Mouse (Mus musculus) neutrophil, adult 5-6 weeks (primary cell): Measurements from ENCODE around the gene Shisal1. TPM values are rescaled to one million over a fixed set of nuclear protein-coding genes. Genes with fewer than 3 reads are reported as not detected.

Experiments
- ATAC-seq: fragments of 151-379, 151-347 bp; 2 replicates; pipeline ENCODE4 v1.8.0; 2017; ENCODE audit warnings: mild to moderate bottlenecking, moderate TSS enrichment; ENCODE audit not compliant: insufficient number of reproducible peaks, poor library complexity, low FRiP score, severe bottlenecking; ENCODE audit errors: extremely low read depth
- total RNA-seq: library from RNA; stranded (forward); fragments of 200-1000 nt; gene quantifications from 2 replicates; pipeline ENCODE4 v1.2.3, GENCODE M21; 2017

The Shisal1 gene
- total RNA-seq, 1 experiment from 2014 or later, result not detected

DNA sequence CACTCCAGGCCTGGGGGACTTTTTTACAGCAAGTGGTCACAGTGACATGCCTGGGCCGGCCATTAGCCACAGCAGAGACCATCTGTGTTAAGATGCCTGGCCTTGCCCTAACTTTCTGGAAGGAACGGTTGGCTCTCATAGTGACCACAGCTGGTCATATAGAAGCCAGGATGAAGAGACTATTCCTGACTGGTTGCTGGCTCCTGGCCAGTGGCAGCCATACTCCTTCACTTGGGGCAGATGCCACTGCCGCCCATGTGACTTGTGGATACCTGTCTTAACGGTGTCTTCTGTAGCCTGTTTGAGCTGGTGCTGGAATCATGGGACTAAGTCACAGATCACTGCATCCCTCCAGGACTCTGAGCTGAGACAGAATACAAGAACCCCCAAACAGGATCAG lies 54.8 kb downstream of the Shisal1 start:
- no peak for ATAC-seq

DNA sequence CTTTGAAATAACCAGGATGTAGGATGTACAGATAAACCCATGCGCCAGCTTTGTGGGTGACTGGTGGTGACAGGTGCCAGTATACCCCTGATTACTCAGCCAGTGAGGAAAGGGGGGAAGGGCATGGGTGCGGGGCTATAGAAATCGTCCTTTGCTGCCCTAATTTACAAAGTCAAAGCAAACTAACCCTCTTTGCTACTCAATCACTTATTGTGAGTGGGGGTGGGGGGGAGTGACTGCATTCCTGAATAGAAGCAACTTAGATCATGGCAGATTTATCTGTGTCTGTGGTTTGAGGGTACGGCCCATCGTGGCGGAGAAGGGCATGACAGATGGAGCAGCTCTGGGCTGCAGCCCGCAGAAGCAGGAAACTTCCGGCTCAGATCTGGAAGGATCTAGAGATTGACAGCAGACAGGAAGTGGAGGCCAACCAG lies 58.2 kb downstream of the Shisal1 start:
- no peak for ATAC-seq

DNA sequence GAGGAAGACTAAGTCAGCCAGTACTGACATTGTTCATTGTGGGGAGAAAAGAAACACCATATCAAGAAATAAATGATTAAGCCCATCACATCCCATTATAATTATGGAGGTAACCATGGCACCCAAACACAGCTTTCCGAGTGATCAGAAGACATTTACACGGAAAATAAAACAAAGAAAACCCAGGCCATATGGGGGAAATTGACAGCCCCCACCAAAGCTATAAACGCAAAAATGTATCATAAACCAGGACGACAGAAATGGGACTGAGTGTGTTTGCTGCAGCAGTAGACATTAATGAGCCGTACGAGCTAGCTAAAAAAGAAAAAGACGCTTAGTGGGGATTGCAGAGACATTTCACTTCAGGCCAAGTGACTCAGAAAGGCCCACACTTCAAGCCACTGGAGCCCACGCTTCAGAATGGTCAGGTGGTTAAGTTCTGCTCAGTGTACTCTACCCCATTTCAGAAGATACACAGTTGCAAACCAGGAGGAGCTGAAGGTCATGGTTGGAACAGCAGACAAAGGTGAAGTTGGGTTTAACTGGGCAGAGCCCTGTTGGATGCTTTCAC lies 60.8 kb downstream of the Shisal1 start:
- no peak for ATAC-seq

DNA sequence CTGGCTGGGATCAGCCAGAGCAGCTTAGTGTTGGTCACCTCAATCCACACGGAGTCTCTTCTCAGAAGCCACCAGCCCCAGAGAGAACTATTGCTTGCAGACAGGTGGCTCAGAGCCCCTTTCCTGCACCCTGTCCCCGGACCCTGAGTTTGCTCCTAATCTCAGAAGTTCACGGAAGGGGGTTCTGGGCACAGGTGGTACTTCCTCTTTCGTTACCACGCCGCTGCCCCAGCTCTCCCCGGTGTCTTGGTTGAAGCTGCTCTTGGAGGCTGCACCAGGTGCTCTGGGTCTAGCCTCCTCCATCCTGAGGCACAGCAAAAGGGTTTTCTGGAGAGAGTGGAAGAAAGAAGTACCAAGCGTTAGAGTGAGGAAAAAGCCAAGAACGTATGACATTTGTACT lies 62.8 kb downstream of the Shisal1 start:
- ATAC-seq, result no peak

DNA sequence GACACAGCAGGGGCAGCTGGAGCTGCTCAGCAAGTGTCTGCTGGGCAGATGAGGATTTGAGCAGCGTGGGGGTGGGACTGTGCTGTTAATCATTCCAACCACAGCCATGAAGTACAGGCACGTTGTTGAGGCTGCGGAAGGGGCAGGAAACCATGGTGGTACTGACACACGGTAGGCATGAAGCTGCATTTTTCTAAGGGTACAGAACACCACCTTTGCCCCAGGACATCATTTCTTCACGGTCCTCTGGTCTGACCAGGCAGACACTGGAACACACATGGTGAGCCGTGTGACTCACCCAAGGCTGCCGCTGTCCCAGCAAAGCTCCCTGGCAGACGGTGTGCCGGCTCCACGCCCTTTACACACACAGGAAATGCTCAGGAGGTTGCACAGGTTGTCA lies 66.7 kb downstream of the Shisal1 start:
- ATAC-seq, result no peak

DNA sequence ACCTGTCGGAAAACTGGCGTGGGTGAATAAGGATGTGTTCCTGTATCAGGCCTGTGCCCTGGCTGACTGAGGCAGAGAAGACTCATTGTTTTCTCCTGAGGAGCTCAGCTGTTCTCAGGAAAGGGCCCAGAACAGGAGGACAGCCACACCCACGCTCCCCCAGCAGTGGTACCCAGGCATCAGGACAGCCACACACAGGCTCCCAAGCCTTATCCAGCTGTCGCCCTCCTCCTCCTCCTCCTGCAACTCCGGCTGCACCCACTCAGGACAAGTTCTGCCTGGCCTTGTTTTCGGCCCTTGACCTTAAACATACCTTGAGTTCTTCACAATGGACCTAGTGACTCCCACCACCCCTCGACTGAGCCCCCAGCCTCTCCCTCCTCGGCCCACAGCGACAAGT lies 68.2 kb downstream of the Shisal1 start:
- ATAC-seq, result no peak

DNA sequence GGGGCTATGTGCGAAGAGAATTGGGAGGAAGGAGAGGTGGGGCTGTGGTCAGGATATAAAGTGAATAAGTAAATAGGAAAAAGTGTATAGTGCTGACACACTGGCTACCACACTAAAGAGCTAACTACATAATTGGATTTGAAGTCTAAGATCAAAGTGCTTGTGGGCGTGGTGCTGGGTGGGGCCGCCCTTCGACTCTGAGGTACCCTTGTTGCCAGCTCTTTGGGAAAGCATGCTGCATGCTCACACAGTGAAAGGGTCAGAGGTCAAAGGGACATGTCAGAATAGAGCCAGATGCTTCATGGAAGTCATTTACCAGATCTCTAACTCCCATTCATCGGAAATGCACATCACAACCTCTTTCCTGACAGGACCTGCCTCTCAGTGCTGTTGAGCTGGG lies 74.1 kb downstream of the Shisal1 start:
- ATAC-seq, result no peak

DNA sequence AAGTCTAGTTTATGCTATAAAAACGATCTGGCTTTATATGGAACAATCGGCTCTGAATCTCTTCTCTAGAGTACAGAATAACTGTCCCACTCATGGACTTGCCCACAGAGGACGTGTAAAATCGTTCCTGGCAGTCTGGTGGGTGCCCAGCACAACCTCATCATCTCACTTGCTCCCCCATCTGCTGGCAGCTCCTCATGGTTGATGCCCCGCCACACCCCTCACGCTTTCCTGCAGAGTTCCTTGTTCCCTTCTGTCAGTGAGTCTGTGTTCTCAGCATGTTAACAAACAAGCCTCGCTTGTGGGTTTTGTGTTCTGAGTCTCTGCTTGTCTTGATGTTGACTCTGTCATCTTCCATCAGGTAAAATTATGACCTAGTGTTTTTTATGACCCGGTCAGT lies 79.5 kb downstream of the Shisal1 start:
- ATAC-seq, result no peak

DNA sequence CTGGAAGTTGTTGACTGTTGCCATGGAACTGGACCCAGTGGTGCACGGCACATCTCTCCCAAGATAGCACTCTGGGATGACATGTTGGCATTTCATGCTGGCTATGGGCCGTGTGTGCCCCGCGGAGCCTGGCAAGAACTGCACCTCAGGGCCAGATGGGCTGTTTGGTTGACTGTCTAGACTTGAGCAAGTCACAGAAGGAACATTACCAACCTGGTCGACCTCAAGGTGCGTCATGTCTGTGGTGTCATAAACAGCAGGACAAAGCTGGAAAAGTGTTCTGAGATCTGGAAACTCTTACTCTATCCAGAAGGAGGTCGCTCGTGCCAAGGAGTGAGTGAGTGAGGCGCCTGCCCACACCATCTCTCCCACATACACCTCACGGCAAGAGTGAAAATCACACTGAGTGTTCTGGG lies 80.3 kb downstream of the Shisal1 start:
- no peak for ATAC-seq

DNA sequence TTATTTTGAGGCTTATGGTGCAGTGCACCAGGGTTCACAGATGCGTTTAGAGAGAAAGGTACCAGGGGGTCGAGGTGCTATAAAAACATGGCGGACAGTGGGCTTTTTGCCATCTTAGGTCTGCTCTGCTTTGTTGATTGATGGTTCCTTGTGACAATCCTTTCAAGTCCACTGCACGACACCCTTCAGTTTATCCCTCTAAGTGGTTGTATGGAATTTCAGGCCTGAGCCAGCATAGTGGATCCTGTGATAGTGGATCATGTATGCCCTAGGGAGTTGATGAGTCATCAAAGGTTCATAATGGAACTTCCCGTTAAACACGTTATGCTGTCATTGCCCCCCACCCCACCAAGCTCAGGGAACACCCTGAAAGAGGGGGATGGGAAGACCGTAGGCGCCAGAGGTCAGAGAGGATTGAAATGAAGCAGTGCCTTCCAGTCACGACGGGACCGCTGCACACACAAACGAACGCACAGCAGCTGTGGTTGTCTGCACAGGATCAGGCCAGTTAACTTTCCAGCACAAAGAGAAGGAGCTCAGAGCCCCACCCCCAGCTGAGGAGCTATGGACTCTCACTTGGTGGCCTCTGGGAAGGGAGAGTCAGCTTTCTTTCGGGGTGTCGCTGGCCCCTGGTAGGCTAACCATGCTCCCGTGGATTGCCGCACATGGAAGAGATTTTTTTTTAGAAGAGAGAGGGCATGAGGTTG lies 81.1 kb downstream of the Shisal1 start:
- no peak for ATAC-seq

DNA sequence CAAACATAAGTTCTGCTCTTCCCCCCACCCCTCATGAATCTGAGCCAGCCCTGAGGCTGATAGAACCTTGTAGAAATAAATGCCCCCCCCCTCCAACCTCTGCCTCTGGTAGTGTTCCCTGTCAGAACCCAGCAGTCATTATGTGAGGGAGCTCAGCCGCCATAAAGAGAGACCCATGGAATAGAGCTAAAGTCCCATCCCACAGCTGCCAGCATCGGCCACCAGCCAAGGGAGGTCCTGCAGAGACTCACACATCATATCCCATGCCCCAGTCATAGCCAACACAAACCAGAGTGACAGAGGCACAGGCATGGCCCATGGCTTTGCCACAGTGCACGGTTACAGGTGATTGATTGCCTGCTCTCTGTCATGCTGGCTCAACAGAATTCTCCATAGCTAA lies 82.2 kb downstream of the Shisal1 start:
- no peak for ATAC-seq

DNA sequence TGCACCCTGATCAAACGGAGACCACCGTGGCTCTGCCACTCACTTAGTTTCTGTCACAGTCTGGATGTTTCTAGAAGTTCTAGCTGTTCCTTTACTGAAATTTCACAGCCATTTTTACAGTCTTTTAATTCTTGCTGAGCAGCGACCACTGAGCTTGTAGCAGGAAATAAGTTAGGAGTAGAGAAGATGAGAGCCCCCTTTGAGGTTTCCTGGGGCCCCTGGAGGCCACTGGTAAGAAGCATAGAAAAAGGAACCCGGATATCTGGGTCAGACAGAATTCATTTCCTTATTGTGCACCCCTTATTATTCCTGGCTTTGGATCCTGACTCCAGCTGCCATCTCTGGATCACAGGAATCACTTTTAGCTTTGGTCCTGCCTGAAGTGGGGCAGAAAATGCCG lies 91.8 kb downstream of the Shisal1 start:
- ATAC-seq, result no peak

DNA sequence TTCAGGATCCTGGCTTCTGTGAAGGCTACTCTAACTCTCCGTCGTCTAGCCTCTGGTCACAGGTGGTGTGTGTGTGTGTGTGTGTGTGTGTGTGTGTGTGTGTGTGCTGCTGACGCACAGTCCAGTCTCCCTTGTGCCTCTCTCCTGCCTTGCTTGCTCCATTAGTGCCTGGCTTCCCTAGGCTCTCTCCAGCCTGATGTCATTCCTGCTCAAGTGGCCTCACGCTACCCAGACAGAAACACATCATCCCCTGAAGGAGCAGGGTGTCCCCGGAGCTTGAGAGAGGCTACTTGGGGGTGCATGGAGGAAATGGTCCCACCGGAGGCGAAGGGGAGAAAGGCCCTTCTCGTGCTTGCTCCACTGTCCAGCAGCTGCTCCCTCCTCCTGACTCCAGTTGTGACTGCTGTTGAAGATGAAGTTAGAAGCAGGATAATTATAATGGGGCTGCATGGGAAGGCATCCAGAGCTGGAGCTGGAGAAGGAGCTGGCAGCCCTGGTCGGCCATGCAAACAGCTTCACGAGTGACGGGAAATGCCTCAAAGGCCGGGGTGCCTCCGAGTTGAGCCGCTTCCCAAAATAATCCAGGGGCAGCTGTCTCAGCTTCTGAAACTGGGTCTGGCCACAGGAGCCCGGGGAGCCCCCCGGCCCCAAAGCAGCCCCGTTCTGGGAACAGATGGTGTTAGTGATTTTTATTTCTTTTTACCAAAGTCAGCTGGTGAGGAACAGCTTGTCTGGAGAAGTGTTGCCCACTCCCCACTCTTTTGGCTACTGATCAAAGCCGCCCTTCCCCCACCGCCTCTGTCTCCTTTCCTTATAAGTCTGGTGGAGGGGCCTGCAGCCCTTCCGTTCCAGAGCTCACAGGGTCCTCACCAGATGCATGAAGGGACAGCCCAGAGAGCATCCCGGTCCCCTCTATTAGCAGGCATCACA lies 94.7 kb downstream of the Shisal1 start:
- ATAC-seq, result no peak

DNA sequence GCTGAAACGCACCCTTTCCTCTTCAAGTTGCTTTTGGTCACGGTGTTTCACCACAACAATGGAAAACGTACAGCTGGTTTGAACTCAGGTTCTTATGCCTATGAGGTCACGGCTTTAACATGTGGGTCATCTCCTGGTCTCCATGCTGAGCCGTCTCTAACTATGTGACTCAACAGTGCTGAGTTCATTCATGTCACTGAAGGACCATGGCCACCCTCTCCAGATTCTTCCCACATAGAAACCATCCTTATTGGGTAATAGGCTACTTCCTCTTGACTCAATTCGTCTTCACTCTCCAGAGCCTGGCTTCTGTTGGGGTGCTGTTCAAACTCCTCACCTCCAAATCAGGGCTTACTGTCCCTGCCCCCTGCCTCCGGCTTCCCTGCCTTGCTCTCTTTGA lies 95.6 kb downstream of the Shisal1 start:
- ATAC-seq, result peak; percentile 48

DNA sequence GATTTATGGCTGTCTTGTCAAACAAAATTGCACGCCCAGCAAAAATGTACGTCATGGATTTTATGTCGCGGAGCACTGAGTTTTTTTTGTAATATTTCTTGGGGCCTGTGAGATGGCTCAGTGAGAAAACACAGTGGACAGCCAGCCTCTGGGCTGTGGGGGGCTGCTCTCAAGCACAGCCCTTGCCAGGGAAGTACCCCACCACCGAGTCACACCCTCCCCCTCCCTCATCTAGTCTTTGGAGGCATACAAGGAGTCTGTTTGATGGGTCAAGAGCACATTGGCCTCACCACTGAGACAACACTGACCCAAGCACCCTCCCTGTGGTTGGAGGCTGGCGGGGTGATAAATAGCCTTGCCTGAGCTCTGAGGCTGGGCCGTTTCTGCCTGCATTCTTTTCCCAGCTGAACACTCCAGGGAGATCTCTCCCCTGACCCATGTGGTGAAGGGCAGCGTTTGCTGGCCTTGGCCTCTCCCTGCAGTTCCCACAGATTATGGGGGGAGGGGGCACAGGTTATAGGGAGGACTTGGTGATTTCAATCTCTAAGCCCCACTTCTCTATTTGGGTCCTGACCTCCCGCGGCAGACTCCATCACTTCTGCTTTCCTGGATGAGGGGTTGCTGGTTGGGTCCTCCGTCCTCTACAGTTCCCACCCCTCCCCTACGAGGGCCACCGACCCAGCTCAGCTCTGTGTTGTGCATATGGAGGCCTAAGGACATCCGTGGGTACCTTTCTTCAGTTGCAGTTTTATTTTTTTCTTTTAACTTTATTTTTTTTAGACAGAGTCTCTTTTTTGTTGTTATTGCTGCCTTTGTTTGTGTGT lies 96.8 kb downstream of the Shisal1 start:
- ATAC-seq, result peak; percentile 27; the same call in 1 of the 2 replicates

DNA sequence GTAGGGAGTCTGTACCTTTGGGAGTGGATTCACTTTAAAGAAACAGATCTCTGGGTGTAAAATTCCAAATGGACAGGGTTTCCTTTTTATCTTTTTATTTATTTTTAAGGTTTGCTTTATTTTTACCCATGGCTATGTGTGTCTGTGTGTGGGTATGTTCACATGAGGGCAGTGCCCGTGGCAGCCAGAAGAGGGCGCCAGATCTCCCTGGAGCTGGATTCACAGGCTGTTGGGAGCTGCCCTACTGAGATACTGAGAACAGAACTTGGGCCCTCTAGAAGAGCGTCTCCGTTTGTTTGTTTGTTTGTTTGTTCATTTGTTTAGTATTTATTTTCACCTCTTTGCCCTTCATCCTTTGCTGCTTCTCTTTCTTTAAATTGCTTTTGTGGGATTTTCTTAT lies 98.1 kb downstream of the Shisal1 start:
- no peak for ATAC-seq

DNA sequence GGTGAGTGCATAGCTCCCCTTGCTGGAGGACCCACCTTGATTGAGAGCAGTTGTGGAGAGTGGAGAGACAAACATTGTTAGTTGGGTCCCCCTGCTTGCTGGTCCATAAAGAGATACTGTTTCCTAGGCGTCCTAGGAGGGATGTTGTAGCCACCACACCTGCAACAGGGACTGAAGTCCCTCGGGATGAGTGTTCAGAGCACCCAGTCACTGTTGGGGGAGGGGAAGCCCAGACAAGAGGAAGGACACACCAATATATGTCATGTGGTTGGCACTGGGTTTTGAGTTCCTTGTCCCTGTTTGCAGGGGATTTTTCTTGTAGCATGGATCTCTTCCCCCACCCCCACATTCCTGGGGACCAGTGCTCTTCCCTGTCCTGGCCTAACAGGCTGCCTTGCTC lies 106.0 kb downstream of the Shisal1 start:
- no peak for ATAC-seq

DNA sequence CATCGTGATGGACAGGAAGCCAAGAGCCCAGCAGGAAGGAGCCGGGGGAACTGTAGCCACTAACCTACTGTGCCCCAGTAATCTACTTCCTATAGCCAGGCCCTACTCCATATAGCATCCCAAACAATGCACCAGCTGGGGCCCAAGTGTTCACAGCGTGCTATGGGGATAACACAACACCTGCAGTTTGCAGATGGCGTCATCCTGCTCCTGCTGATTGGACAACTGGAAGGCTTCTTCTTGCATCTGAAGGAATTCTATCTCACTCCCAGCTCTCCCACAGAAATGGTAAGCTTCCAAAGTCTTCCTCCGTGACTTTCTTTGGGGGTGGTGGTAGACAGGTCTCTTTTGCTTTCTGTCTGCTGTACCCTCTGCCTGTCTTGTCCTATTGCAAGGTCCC lies 109.3 kb downstream of the Shisal1 start:
- no peak for ATAC-seq

DNA sequence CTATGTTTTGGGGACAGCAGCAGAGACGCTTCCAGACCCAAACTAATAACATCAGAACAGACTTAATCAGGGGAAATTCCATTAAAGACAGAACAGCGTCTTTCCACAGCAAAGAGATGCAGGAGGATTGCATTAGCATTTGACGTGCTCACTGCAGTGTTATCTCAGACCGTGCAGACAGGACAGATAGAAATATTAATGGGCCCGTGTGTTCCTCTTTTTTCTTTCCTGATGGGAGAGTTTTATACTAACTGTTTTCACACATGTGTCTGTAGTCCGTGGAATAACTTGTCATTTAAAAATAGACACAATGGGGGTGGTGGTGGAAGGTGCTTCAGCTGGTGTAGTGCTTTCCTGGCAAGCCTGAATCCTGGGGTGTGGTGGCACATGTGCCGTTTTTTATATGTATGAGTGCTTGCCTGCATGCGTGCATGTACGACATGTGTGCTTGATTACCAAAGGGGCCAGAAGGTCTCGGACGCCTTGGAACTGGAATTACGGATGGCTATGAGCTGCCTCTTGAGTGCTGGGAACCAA lies 110.5 kb downstream of the Shisal1 start:
- ATAC-seq, result no peak
